Mouse (Mus musculus): ENCODE measurements around the gene Rprd1b.

- TF ChIP-seq CTCF (IDR thresholded peaks at IDR 0.05; ENCODE audit: extremely low read depth, insufficient read length, insufficient replicate concordance, low read depth, low read length) (no peak), POLR2A (IDR thresholded peaks at IDR 0.05; ENCODE audit: low read depth, low read length) (no peak)
These were observed 18.9 kb upstream of the Rprd1b start for GRCm38 (mm10) chr2:158009373-158009772.

Data from small intestine, adult 2 months (tissue).